Mouse (Mus musculus): ENCODE results near the gene Troap.

- TF ChIP-seq GATA1 (IDR thresholded peaks at IDR 0.05; ENCODE audit: borderline replicate concordance, low read length) (no peak), FLI1 (IDR thresholded peaks at IDR 0.05; ENCODE audit: low read length) (no peak)
Observed at GRCm38 (mm10) chr15:99127851-99128522, 53.6 kb downstream of the Troap start.

Data from megakaryocyte, embryonic 14.5 days (primary cell).